Mouse (Mus musculus) midbrain, embryonic 15.5 days (tissue): ENCODE measurements around the gene Prpsap2. TPM values are rescaled to one million over a fixed set of nuclear protein-coding genes. Genes with fewer than 3 reads are reported as not detected.

ENCODE experiments used
- ATAC-seq: fragments of 200-750 bp; cut with Nextera tagmentation; replicated peaks from 2 replicates; pipeline ENCODE4 v1.8.0; 2017; ENCODE audit warnings: moderate TSS enrichment
- H3K27ac ChIP-seq: fragments of 300-500 bp; sonication (generic); 2 replicates; pipeline ENCODE4 v1.5.1; 2015; ENCODE audit warnings: mild to moderate bottlenecking, inconsistent platforms
- H3K27me3 ChIP-seq: fragments of 300-500 bp; sonication (generic); replicated peaks from 2 replicates; pipeline ENCODE4 v1.6.1; 2015; ENCODE audit warnings: inconsistent platforms
- H3K36me3 ChIP-seq: fragments of 300-500 bp; sonication (generic); replicated peaks from 2 replicates; pipeline ENCODE4 v1.6.1; 2015; ENCODE audit warnings: inconsistent platforms
- H3K4me1 ChIP-seq: fragments of 300-500 bp; sonication (generic); 2 replicates; pipeline ENCODE4 v1.6.1; 2015; ENCODE audit warnings: inconsistent platforms
- H3K4me2 ChIP-seq: fragments of 300-500 bp; sonication (generic); 2 replicates; pipeline ENCODE4 v1.6.1; 2015; ENCODE audit warnings: inconsistent platforms, mild to moderate bottlenecking, moderate library complexity
- H3K4me3 ChIP-seq: fragments of 300-500 bp; sonication (generic); 2 replicates; pipeline ENCODE4 v1.5.1; 2015; ENCODE audit warnings: mild to moderate bottlenecking, inconsistent platforms
- H3K9ac ChIP-seq: fragments of 300-500 bp; sonication (generic); 2 replicates; pipeline ENCODE4 v1.6.1; 2015; ENCODE audit warnings: mild to moderate bottlenecking, inconsistent platforms
- H3K9me3 ChIP-seq: fragments of 300-500 bp; sonication (generic); 2 replicates; pipeline ENCODE4 v1.6.1; 2016; ENCODE audit warnings: inconsistent platforms
- WGBS: fragments of 180-500 bp; shearing (Covaris S2); methylation state at CpG from one replicate; pipeline ENCODE4 v1.1.7; 2015; ENCODE audit warnings: mixed read lengths; 5-methylcytosine and 5-hydroxymethylcytosine counted together
- polyA plus RNA-seq: library from polyadenylated mRNA; unstranded; fragments of >200 nt; fragmentation: Nextera tagmentation; extraction: Ambion mirVana; gene quantifications from 2 replicates; pipeline ENCODE4 v1.2.1, GENCODE M21; 2015

The Prpsap2 gene
- polyA plus RNA-seq, 1 experiment from 2014 or later: 53.9 TPM

DNA sequence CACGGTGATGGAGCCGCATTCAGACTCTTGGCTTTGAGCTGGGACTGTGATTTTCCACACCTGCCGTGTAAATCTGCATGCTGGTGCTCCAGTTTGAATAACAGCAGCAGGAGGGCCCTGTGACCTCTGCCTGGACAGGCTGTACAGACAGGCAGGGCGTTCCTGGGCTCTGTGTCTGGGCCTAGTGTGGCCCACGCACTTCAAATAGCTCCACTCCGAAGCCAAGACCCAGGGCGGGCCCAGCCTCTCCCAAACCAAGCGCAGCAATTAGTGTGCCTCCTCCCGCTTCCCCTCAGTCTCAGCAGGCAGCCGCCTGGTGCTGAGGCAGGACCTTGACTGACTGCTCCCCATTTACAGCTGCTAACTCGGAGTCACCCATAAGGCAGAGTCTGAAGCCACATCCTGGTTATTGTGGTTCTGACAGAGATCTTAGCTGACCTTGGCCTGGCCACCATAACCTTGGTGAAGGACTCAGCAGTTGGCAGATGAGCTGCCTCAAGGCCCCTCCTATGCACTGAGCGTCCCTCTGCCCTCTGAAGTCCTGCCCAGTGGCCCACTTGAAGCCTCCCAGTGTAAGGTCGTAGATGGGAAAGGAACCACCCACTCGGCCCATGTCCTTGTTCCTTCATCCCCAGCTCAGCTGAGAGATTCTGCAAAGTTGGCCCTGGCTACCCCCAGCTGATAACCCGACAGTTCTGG is 48.6 kb downstream of the Prpsap2 start:
- Histone ChIP-seq H3K4me1 (no peaks in the 10 kb centered on the region; the same call in 1 of the 2 replicates), H3K9ac (no peak overlapping the region), H3K36me3 (no peaks in the 10 kb centered on the region), H3K9me3 (no peaks in the 10 kb centered on the region), H3K27ac (no peak overlapping the region), H3K4me3 (no peak overlapping the region), H3K4me2 (no peak overlapping the region), H3K27me3 (no peaks in the 10 kb centered on the region)
- WGBS: 65% methylated on average over 15 of the region's 15 CpGs
- ATAC-seq: no peak

DNA sequence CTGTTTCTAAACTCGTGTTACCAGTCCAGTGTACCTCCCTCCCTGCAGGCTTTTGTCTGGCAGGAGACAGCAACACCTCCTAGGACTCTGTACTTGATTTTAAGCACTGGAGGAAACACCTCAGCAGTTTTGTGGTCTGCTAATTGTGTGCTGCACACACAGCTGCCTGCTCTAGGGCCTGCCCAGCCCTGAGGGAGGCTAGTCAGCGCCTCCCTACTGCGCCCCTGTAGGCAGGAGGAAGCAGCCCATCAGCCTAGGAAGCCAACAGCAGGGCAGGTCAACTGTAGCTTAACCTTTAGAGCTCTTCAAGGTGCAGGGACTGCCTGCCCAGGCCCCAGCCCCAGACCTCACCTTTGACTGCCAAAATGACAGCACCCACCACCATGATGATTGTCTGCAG is 53.0 kb downstream of the Prpsap2 start:
- Histone ChIP-seq H3K4me1 (no peaks in the 10 kb centered on the region), H3K4me2 (no peak overlapping the region), H3K4me3 (no peak overlapping the region), H3K9ac (no peak overlapping the region), H3K27ac (no peak overlapping the region), H3K9me3 (no peaks in the 10 kb centered on the region), H3K27me3 (no peaks in the 10 kb centered on the region), H3K36me3 (no peaks in the 10 kb centered on the region)
- 70% methylated on average over 3 of the region's 3 CpGs for WGBS
- ATAC-seq: no peak

DNA sequence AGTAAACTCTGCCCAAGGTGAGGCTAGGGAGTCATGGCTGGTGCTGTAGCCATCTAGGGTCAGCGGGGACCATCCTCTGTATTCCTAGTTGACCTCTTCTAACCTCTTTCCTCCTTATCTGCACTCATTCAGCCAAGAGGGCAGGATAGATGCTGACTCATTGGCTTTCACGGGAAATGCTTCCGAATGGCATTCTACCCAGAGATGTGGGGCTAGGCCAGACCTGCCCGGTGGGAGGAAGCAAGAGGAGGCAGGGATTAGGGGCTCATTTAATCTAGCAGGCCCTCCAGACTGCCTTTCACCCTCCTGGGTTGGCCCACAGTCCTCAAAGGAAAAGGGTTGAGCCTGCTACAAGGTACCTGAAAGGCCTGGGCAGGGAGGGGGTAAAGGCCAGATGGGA is 55.7 kb downstream of the Prpsap2 start:
- WGBS: 67% methylated on average over 4 of the region's 4 CpGs
- ATAC-seq: no peak
- no peak overlapping the region for H3K4me3 ChIP-seq
- no peak overlapping the region for H3K27ac ChIP-seq
- no peaks in the 10 kb centered on the region for H3K36me3 ChIP-seq
- no peaks in the 10 kb centered on the region for H3K9me3 ChIP-seq
- H3K4me1 ChIP-seq: no peaks in the 10 kb centered on the region
- H3K9ac ChIP-seq: no peak overlapping the region
- H3K4me2 ChIP-seq: no peak overlapping the region
- H3K27me3 ChIP-seq: no peaks in the 10 kb centered on the region

DNA sequence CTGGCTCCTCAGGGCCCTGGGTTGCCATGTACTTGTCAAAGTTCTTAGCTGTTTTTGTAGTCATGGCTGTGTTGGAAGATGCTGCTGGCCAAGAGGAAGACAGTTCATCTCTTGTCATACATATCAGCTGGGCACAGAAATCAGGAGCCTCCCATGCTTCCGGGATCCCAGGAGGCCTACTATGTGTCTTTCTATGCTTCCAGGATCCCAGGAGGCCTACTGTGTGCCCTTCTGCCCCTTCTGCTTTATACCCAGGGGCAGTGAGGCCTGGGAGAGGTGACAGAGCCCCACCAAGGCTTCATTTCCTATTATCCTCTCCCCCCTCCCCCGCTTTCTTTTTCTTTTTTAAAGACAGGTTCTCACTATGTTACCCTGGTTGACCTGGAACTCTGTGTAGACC is 56.3 kb downstream of the Prpsap2 start:
- 84% methylated on average over 2 of the region's 2 CpGs for WGBS

DNA sequence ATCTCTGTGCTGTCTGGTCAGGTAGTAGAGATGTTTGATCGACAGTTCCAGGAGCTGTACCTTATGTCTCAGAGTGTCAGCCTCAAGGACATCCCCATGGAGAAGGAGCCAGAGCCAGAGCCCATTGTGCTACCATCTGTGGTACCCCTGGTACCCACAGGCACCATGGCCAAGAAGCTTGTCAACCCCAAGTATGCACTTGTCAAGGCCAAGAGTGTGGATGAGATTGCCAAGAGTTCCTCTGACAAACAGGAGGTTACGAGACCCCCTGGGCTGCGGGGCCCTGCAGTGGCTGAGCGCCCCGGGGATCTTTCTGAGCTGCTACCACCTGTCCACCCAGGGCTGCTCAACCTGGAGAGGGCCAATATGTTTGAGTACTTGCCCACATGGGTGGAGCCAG is 59.4 kb downstream of the Prpsap2 start:
- H3K4me1 ChIP-seq: no peaks in the 10 kb centered on the region
- H3K4me2 ChIP-seq: no peak overlapping the region
- H3K27me3 ChIP-seq: no peaks in the 10 kb centered on the region
- ATAC-seq: no peak
- no peaks in the 10 kb centered on the region for H3K9me3 ChIP-seq
- 100% methylated on average over 5 of the region's 5 CpGs for WGBS
- no peaks in the 10 kb centered on the region for H3K36me3 ChIP-seq
- no peak overlapping the region for H3K9ac ChIP-seq
- H3K27ac ChIP-seq: no peak overlapping the region
- no peak overlapping the region for H3K4me3 ChIP-seq

More for the DNA sequence above, 56.3 kb downstream of the Prpsap2 start:
- Histone ChIP-seq H3K27me3 (no peaks in the 10 kb centered on the region), H3K4me2 (no peak overlapping the region), H3K36me3 (no peaks in the 10 kb centered on the region), H3K27ac (no peak overlapping the region), H3K9ac (no peak overlapping the region), H3K4me1 (no peaks in the 10 kb centered on the region), H3K9me3 (no peaks in the 10 kb centered on the region), H3K4me3 (no peak overlapping the region)
- ATAC-seq: no peak

DNA sequence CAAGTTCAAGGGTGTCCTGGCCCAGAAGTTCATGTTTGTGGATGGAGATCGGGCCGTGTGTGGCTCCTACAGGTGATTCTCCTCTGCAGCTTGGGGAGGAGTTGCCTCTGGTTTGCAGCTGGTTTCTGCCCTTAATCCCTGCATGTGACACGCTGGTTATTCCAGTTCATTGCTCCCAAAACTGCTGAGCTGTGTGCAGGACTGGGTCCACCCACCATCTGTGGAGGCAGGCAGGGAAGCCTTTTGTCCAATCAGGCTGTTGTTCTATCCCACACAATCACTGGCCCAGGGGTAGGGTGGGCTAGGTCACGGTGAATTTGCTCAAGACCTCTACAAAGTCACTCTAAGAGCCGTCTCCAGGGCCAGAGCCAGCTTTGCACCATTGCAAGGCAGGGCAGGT is 60.2 kb downstream of the Prpsap2 start:
- Histone ChIP-seq H3K27ac (no peak overlapping the region), H3K9me3 (no peaks in the 10 kb centered on the region), H3K4me1 (no peaks in the 10 kb centered on the region), H3K36me3 (no peaks in the 10 kb centered on the region), H3K9ac (no peak overlapping the region), H3K27me3 (no peaks in the 10 kb centered on the region), H3K4me3 (no peak overlapping the region), H3K4me2 (no peak overlapping the region)
- no peak for ATAC-seq
- 39% methylated on average over 5 of the region's 5 CpGs for WGBS

DNA sequence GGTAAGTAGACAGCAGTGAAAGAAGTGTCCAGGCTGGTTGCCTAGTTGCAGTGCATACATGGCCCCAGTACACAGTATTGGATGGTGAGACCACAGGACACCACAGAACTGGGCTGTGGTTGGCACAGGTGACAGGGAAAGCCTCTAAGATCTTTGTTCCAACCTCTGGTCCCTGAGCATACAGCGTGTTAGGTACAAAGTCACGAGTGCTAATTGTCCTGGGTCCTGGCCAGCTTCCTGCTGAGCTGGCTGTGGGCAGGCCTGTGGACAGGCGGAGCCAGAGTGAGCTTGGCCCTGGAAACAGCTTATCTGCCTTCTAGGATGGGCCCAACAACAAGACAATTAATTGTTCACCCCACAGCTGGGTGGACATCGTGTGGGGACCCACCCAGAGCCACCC is 62.0 kb downstream of the Prpsap2 start:
- no peak overlapping the region for H3K9ac ChIP-seq
- H3K36me3 ChIP-seq: no peaks in the 10 kb centered on the region
- H3K4me3 ChIP-seq: no peak overlapping the region
- no peaks in the 10 kb centered on the region for H3K9me3 ChIP-seq
- WGBS: 52% methylated on average over 4 of the region's 4 CpGs
- H3K27me3 ChIP-seq: no peaks in the 10 kb centered on the region
- ATAC-seq: no peak
- no peaks in the 10 kb centered on the region for H3K4me1 ChIP-seq
- no peak overlapping the region for H3K4me2 ChIP-seq
- no peak overlapping the region for H3K27ac ChIP-seq

DNA sequence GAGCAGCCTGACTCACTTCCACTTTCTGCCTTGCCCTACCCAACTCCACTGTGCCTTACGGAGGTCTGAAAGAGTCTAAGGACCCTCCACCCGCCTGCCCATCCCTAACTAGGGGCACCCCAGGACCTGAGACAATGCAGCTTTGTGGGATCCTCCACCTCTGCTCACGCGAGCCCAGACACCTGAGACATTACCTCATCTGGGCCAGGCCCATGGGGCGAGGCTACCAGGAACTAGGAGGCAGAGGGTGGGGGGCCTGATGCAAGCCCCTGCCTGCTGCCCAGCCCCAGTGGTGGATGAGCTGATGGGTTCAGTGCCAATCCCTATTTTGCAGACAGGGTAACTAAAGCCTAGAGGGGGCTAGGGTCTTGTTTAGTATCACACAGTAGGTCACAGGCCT is 62.4 kb downstream of the Prpsap2 start:
- Histone ChIP-seq H3K4me1 (no peaks in the 10 kb centered on the region), H3K27ac (no peak overlapping the region), H3K4me2 (no peak overlapping the region), H3K9ac (no peak overlapping the region), H3K9me3 (no peaks in the 10 kb centered on the region), H3K27me3 (no peaks in the 10 kb centered on the region), H3K4me3 (no peak overlapping the region), H3K36me3 (no peaks in the 10 kb centered on the region)
- ATAC-seq: no peak
- 87% methylated on average over 5 of the region's 5 CpGs for WGBS

DNA sequence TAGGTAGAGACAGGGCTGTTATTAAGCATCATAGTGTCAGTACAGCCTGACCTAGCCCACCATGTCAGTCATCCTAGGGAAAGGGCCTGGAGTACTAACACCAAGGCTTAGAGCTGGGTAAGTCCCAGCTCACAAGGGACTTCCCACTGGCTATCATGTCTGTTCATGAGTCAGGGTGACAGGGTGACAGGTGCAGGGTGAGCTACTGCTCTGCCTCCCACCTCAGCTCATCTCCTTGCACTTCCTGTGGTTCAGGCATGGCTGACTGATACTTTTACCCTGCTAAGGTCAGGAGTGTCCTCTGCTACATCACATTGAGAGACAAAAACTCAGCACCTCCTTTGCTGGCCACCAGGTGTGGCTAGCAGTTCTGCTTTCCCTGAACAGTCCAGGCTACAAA is 63.0 kb downstream of the Prpsap2 start:
- Histone ChIP-seq H3K4me2 (no peak overlapping the region), H3K9me3 (no peaks in the 10 kb centered on the region), H3K4me3 (no peak overlapping the region), H3K27me3 (no peaks in the 10 kb centered on the region), H3K4me1 (no peaks in the 10 kb centered on the region), H3K9ac (no peak overlapping the region), H3K36me3 (no peaks in the 10 kb centered on the region), H3K27ac (no peak overlapping the region)
- ATAC-seq: no peak

DNA sequence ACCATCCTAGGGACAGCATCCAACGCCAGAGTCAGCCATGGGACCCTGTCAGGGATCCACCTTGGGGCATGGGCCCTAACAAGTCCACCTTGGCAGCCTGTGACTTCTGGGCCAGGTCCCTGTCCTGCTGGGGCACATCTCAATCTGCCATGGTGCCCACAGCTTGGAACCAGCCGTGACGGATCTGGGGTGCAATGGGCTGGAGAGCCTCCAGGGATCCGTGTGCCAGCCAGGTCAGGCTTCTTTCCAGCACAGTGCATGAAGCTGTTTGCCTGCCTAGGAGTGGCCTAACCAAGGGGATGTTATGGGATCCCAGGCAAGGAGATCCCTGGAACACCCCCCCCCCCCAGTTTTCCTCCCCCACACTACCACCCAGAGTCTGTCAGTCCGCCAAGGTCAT is 68.9 kb downstream of the Prpsap2 start:
- H3K27me3 ChIP-seq: no peaks in the 10 kb centered on the region
- H3K9me3 ChIP-seq: no peaks in the 10 kb centered on the region
- no peak overlapping the region for H3K27ac ChIP-seq
- 95% methylated on average over 5 of the region's 5 CpGs for WGBS
- H3K9ac ChIP-seq: no peak overlapping the region
- H3K36me3 ChIP-seq: no peaks in the 10 kb centered on the region
- no peak for ATAC-seq
- no peak overlapping the region for H3K4me2 ChIP-seq
- no peaks in the 10 kb centered on the region for H3K4me1 ChIP-seq
- no peak overlapping the region for H3K4me3 ChIP-seq

DNA sequence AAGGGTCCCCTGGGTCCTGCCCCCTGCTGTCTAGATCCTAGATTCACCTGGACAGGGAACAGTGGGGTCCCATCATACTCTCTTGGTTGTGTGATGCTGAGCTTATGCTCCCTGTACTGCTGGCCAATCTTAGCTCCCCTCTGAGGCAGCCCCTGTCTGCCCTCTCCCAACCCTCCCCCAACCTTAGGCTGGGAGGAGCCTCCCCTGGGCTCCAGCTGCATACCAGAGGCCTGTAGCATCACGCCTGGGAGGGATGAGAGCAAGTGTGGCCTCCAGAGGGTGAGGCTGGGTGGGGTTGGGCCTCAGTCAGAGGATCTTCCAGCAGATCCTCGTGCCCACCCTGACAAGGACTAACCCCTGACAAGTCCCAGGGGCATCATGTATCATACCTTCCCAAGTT is 74.3 kb downstream of the Prpsap2 start:
- Histone ChIP-seq H3K9me3 (no peaks in the 10 kb centered on the region), H3K4me3 (no peak overlapping the region), H3K27ac (no peak overlapping the region), H3K27me3 (peaks cover 36% of the 10 kb centered on the region), H3K9ac (no peak overlapping the region), H3K4me1 (peaks cover 8% of the 10 kb centered on the region; the same call in 1 of the 2 replicates), H3K4me2 (no peak overlapping the region), H3K36me3 (no peaks in the 10 kb centered on the region)
- 67% methylated on average over 2 of the region's 2 CpGs for WGBS
- no peak for ATAC-seq

DNA sequence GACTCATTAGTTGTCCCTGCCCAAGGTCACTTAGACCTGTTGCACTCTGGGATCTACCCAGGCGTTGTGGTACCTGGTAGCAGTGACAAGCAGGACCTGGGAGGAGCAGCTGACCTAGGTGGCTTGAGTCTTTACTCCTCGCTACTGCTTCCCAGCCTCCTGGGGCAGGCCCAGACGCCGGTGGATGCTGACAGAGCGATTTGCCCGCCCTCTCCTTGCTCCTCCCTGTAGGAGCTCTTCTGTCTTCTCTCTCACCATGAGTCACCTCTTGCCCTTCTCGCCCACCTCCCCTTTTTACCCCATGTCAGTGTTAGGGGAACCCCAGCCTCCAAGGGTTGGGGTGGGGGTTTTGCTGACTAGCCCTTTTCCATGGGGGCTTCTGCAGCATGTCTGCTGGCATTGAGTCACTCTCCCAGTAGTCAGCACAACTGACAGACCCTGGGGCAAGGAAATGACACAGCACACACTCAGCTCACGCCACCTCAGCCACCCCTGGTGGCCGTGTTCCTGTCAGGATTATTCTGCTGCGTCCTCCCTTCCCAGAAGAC is 74.9 kb downstream of the Prpsap2 start:
- Histone ChIP-seq H3K9ac (no peak overlapping the region), H3K27ac (no peak overlapping the region), H3K4me3 (no peak overlapping the region), H3K9me3 (no peaks in the 10 kb centered on the region), H3K4me1 (peaks cover 8% of the 10 kb centered on the region; the same call in 1 of the 2 replicates), H3K27me3 (peaks cover 37% of the 10 kb centered on the region), H3K4me2 (no peak overlapping the region), H3K36me3 (no peaks in the 10 kb centered on the region)
- 48% methylated on average over 10 of the region's 10 CpGs for WGBS
- no peak for ATAC-seq

DNA sequence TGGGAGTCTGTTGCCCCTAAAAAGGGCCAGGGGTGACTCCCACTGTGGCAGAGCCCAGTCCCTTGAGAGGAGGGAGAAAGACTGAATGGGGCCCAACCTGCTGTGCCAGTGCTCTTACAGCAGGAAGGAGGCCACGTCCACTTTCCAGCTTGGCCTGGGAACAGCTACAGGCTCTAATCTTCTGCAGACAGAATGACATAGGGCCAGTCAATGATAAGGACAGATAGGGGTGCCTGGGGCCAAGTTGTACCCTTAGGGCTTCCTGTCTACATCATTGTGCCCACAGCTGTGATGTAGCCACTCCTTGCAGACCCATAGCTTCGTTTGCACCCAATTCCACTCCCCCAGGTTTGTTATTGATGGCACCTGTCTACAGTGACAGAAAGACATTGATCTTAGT is 75.7 kb downstream of the Prpsap2 start:
- no peak overlapping the region for H3K4me3 ChIP-seq
- H3K36me3 ChIP-seq: no peaks in the 10 kb centered on the region
- 64% methylated on average over 2 of the region's 2 CpGs for WGBS
- no peaks in the 10 kb centered on the region for H3K9me3 ChIP-seq
- no peak overlapping the region for H3K4me2 ChIP-seq
- no peak overlapping the region for H3K27ac ChIP-seq
- H3K27me3 ChIP-seq: peaks cover 37% of the 10 kb centered on the region
- peaks cover 8% of the 10 kb centered on the region; the same call in 1 of the 2 replicates for H3K4me1 ChIP-seq
- ATAC-seq: no peak
- no peak overlapping the region for H3K9ac ChIP-seq
